Mouse (Mus musculus): ENCODE results near the gene Sfxn3. TPM values are rescaled to one million over a fixed set of nuclear protein-coding genes. Genes with fewer than 3 reads are reported as not detected.

Sfxn3 gene
- 25.6 and 27.4 TPM in 2 replicates for polyA plus RNA-seq (2015; fragmentation: Nextera tagmentation; extraction: Ambion mirVana)

DNA sequence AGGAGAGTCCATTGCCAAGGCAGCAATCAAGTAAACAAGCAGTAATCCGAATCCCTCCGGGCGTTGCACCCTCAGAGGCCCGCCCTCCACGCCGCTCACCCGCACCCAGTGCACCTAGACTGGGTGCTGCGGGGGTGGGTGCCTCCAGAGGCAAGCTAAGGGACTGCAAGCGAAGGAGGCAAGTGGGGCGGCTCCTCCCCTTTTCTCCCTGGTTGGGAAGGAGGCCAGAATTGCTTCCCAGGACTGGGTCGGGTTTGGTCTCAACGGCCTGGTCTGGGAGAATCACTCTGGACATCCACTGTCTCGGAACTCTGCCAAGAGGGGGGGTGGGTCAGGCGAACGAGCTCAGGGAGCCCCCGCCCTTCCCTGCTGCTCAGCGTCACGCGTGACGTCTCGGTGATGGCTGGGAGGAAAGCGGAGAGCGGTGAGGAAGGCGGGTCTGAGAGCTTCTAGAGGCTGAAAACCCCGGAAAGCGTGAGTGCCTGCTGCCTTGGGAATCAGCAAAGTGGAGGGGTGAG, at the start of gene Sfxn3:
Sfxn3 (plus strand) TSS at position 87 of the 518 bp plus-strand sequence.
- WGBS = under 1% methylated on average over 26 of the region's 26 CpGs

DNA sequence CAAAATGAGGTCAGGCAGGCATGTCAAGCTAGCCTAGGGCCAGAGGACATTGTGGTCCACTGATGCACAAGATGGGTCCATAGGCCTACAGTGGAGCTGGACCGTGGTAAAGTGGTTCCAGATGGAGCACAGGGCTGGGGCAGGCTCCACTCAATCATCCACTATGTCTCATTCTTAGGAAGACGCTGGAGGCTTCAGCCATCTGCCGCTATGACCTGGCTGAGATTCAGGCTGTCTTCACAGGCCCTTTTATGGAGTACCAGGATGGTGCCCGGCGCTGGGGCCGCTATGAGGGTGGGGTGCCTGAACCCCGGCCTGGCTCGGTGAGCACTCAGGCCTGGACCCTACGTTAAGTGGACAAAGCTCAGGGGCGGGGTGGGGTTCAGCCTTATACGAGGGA, 49.5 kb upstream of the Sfxn3 start:
- H3K36me3 ChIP-seq (ENCODE audit: insufficient read depth, low read length) = peaks cover 13% of the 10 kb centered on the region; the same call in 1 of the 2 replicates
- no peak overlapping the region for H3K9ac ChIP-seq (replicated peaks; ENCODE audit: low read length)
- H3K9me3 ChIP-seq (ENCODE audit: low read length) = no peaks in the 10 kb centered on the region
- peak; percentile 36; the same call in 1 of the 2 replicates for ATAC-seq (ENCODE audit: low FRiP score, low TSS enrichment)
- no peaks in the 10 kb centered on the region for H3K27me3 ChIP-seq (ENCODE audit: insufficient read depth, low read length)
- no peak overlapping the region for H3K27ac ChIP-seq (ENCODE audit: low read length)
- H3K4me3 ChIP-seq (ENCODE audit: low read length) = no peak overlapping the region
- H3K4me2 ChIP-seq (replicated peaks; ENCODE audit: low read depth, low read length) = no peak overlapping the region
- no peaks in the 10 kb centered on the region for H3K4me1 ChIP-seq (ENCODE audit: insufficient read depth, low read length)
- WGBS = 88% methylated on average over 11 of the region's 11 CpGs

More for the DNA sequence above, at the start of gene Sfxn3:
- ATAC-seq (ENCODE audit: low FRiP score, low TSS enrichment) = peak; percentile 72
- Histone ChIP-seq H3K9me3 (ENCODE audit: low read length) (no peaks in the 10 kb centered on the region), H3K4me3 (ENCODE audit: low read length) (peak within 1 kb of the TSS; percentile 54), H3K27me3 (ENCODE audit: insufficient read depth, low read length) (peaks cover 15% of the 10 kb centered on the region; the same call in 1 of the 2 replicates), H3K27ac (ENCODE audit: low read length) (peak within 1 kb of the TSS; percentile 91), H3K36me3 (ENCODE audit: insufficient read depth, low read length) (peaks cover 7% of the 10 kb centered on the region), H3K9ac (replicated peaks; ENCODE audit: low read length) (peak within 1 kb of the TSS; percentile 66), H3K4me2 (replicated peaks; ENCODE audit: low read depth, low read length) (peak within 1 kb of the TSS; percentile 78), H3K4me1 (ENCODE audit: insufficient read depth, low read length) (peaks cover 32% of the 10 kb centered on the region)

DNA sequence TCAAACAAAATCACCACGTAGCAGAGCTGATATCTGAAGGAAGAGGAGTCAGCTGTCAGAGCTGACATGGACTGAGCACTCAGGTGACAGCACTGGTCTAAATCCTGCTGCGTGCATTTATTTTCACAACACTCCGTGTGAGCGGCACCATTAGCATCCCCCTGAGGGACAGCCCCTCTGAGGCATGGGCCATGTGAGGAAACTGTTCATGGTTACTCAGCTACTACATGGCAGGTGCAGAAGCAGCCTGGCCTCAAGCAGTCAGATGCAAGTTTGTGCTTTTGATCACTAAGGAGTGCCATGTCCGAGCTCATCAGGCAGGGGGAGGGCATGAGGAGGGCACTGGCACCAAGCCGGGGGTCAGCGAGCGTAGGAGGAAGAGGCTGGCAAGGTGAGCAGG, 47.7 kb upstream of the Sfxn3 start:
- no peak for ATAC-seq (ENCODE audit: low FRiP score, low TSS enrichment)
- no peaks in the 10 kb centered on the region for H3K9me3 ChIP-seq (ENCODE audit: low read length)
- no peak overlapping the region for H3K4me2 ChIP-seq (replicated peaks; ENCODE audit: low read depth, low read length)
- no peak overlapping the region for H3K9ac ChIP-seq (replicated peaks; ENCODE audit: low read length)
- peaks cover 20% of the 10 kb centered on the region; the same call in 1 of the 2 replicates for H3K36me3 ChIP-seq (ENCODE audit: insufficient read depth, low read length)
- no peaks in the 10 kb centered on the region for H3K27me3 ChIP-seq (ENCODE audit: insufficient read depth, low read length)
- 86% methylated on average over 8 of the region's 8 CpGs for WGBS
- peaks cover under 1% of the 10 kb centered on the region; the same call in 1 of the 2 replicates for H3K4me1 ChIP-seq (ENCODE audit: insufficient read depth, low read length)
- H3K4me3 ChIP-seq (ENCODE audit: low read length) = no peak overlapping the region
- no peak overlapping the region for H3K27ac ChIP-seq (ENCODE audit: low read length)

DNA sequence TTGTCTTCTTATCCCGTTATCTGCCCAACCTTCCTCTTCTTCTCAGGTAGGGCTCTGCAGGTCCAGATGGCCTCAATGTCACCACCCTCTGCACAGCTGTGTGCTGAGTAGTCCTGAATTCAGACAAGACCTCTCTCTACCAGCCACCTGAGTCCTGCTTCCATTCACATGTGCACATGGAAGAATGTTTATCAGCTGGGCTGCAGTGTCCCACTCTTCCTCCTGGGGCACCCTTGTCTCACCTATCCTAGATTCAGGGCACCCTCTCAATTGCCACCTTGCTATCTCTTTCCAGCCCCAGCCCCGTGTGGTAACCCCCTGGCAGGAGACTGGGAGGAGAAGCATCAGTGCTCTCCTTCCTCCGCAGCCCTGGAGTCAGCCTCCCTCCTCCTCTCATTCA, 45.0 kb upstream of the Sfxn3 start:
- Histone ChIP-seq H3K4me2 (replicated peaks; ENCODE audit: low read depth, low read length) (no peak overlapping the region), H3K4me1 (ENCODE audit: insufficient read depth, low read length) (peaks cover 17% of the 10 kb centered on the region), H3K27me3 (ENCODE audit: insufficient read depth, low read length) (no peaks in the 10 kb centered on the region), H3K9me3 (ENCODE audit: low read length) (no peaks in the 10 kb centered on the region), H3K4me3 (ENCODE audit: low read length) (no peak overlapping the region), H3K36me3 (ENCODE audit: insufficient read depth, low read length) (peaks cover 20% of the 10 kb centered on the region; the same call in 1 of the 2 replicates), H3K27ac (ENCODE audit: low read length) (no peak overlapping the region), H3K9ac (replicated peaks; ENCODE audit: low read length) (no peak overlapping the region)
- no peak for ATAC-seq (ENCODE audit: low FRiP score, low TSS enrichment)
- 70% methylated on average over 3 of the region's 3 CpGs for WGBS

DNA sequence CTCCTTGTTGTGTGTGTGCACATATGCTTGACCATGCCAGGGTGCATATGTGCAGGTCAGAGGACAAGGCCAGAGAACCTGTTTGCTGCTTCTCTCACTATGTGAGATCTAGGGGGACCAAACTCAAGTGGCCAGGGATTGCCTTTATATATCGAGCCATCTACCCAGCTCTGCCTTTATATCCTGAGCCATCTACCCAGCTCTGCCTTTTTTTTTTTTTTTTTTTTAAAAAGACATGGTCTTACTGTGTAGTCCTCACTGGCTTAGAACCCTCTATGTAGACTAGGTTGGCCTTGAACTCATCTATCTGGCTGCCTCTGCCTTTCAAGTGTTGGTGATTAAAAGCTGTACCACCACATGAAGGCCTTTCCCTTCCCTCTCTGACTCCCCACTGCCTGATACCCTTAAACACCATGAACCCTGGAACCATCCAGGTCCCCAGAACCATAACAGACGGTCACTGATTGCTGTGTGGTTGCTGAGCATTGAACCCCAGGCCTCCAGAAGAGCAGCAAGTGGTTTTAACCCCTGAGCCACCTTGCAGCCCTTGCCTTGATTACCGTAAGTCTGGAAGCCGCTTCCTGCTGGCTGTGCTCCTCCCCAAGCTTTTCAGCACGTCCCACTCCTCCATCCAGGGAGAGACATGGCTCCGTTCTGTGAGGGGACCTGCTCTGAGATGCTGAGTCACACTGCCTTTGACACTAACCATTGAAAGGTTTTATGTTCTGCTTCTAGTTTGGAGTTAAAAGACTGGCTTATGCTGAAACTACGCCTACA, 43.4 kb upstream of the Sfxn3 start:
- no peak overlapping the region for H3K4me3 ChIP-seq (ENCODE audit: low read length)
- no peaks in the 10 kb centered on the region for H3K27me3 ChIP-seq (ENCODE audit: insufficient read depth, low read length)
- no peaks in the 10 kb centered on the region for H3K9me3 ChIP-seq (ENCODE audit: low read length)
- peaks cover 21% of the 10 kb centered on the region for H3K4me1 ChIP-seq (ENCODE audit: insufficient read depth, low read length)
- H3K4me2 ChIP-seq (replicated peaks; ENCODE audit: low read depth, low read length) = no peak overlapping the region
- H3K27ac ChIP-seq (ENCODE audit: low read length) = no peak overlapping the region
- WGBS = 88% methylated on average over 7 of the region's 7 CpGs
- no peak for ATAC-seq (ENCODE audit: low FRiP score, low TSS enrichment)
- H3K9ac ChIP-seq (replicated peaks; ENCODE audit: low read length) = no peak overlapping the region
- H3K36me3 ChIP-seq (ENCODE audit: insufficient read depth, low read length) = peaks cover 20% of the 10 kb centered on the region; the same call in 1 of the 2 replicates

DNA sequence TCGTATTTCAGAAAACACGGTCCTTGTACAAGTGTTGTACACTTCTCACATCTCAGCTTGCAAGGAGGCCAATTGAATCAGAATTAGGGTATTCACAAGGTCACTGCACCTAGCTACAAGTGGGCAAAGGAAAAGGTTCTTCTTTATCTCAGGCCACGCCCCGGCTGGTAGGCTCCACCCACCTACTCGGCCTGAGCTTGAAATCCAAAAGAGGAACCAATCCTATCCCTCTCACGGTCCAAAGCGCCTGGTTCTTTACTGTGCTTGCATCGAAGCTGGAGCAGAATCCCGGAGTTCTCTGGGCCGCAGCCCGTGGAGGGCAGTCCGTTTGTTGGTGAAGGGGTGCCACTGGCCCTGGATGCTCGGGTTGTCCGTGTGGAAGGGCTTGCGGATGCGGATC, 41.9 kb upstream of the Sfxn3 start, which contains the start of gene Twnk:
Twnk (plus strand) TSS at position 220 of the 400 bp plus-strand sequence.
- Histone ChIP-seq H3K36me3 (ENCODE audit: insufficient read depth, low read length) (peaks cover 29% of the 10 kb centered on the region), H3K9me3 (ENCODE audit: low read length) (no peaks in the 10 kb centered on the region), H3K4me1 (ENCODE audit: insufficient read depth, low read length) (peaks cover 24% of the 10 kb centered on the region), H3K27ac (ENCODE audit: low read length) (peak within 1 kb of the TSS; percentile 87), H3K4me3 (ENCODE audit: low read length) (peak within 1 kb of the TSS; percentile 97), H3K9ac (replicated peaks; ENCODE audit: low read length) (peak within 1 kb of the TSS; percentile 90), H3K27me3 (ENCODE audit: insufficient read depth, low read length) (no peaks in the 10 kb centered on the region), H3K4me2 (replicated peaks; ENCODE audit: low read depth, low read length) (peak within 1 kb of the TSS; percentile 86)
- no peak for ATAC-seq (ENCODE audit: low FRiP score, low TSS enrichment)
- 10% methylated on average over 16 of the region's 16 CpGs for WGBS

DNA sequence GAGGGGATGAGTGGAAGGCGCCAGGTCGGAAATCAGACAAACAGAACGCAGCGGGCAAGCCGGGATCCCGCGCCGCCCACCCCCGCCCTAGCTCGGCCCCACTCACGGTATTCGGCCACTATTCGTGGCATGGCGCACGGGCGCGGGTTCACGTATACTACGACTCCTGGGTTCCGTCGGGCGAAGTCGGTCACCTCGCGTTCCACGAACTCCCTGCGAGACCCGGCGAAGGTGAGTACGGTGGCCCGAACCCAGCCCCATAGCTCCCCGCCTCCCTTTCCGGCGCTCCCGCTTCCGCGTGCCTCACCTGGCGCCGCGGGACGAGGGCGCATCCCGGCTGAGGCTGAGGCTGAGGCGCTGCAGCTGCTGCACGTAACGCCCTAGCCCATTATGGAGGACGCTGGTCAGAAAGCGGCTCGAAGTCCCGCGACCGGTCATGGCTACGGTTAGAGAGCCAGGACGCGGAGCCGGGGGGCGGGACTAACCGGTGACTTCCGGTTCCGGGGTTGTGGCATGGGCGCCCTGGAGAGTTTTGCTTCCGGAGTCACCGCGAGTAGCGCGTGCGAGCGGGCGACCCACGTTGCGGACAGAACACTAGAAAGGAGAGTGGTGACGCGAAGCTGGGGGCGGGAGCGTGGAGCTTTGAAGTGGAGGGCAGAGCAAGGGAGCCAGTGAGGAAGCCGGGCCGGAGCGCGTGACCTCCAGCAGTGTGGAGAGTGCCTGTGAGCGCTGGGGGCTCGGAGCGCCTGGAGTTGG, 41.2 kb upstream of the Sfxn3 start, which contains the start of gene Mrpl43:
Mrpl43 (minus strand) TSS at position 486 of the 756 bp plus-strand sequence.
- WGBS = under 1% methylated on average over 77 of the region's 82 CpGs
- Histone ChIP-seq H3K4me2 (replicated peaks; ENCODE audit: low read depth, low read length) (peak within 1 kb of the TSS; percentile 86), H3K9me3 (ENCODE audit: low read length) (no peaks in the 10 kb centered on the region), H3K4me1 (ENCODE audit: insufficient read depth, low read length) (peaks cover 24% of the 10 kb centered on the region), H3K27ac (ENCODE audit: low read length) (peak within 1 kb of the TSS; percentile 87), H3K9ac (replicated peaks; ENCODE audit: low read length) (peak within 1 kb of the TSS; percentile 90), H3K4me3 (ENCODE audit: low read length) (peak within 1 kb of the TSS; percentile 97), H3K36me3 (ENCODE audit: insufficient read depth, low read length) (peaks cover 30% of the 10 kb centered on the region), H3K27me3 (ENCODE audit: insufficient read depth, low read length) (no peaks in the 10 kb centered on the region)
- peak; percentile 92 for ATAC-seq (ENCODE audit: low FRiP score, low TSS enrichment)

DNA sequence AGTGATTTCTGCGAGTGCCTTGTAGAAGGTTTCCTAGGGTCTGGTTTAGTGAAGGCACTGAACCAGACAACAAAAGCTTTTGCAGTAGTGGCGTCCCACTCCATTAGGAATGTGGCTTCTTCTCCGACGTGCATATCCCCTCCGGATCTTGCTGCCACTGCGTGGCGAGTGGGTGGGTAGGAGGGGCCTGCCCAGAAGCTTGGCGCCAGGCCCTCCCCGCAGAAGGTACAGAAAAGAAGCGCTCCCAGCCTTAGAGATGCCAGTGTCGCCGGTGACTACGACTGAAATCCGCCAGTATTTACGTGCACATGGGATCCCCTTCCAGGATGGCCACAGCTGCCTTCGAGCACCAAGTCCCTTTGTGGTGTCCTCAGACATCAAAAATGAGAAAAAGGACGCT, 40.3 kb upstream of the Sfxn3 start:
- Histone ChIP-seq H3K27me3 (ENCODE audit: insufficient read depth, low read length) (no peaks in the 10 kb centered on the region), H3K4me1 (ENCODE audit: insufficient read depth, low read length) (peaks cover 24% of the 10 kb centered on the region), H3K4me2 (replicated peaks; ENCODE audit: low read depth, low read length) (peak overlapping the region; percentile 86), H3K36me3 (ENCODE audit: insufficient read depth, low read length) (peaks cover 32% of the 10 kb centered on the region), H3K9ac (replicated peaks; ENCODE audit: low read length) (peak overlapping the region; percentile 90), H3K4me3 (ENCODE audit: low read length) (peak overlapping the region; percentile 97), H3K27ac (ENCODE audit: low read length) (peak overlapping the region; percentile 87), H3K9me3 (ENCODE audit: low read length) (no peaks in the 10 kb centered on the region)
- WGBS = 38% methylated on average over 17 of the region's 17 CpGs
- ATAC-seq (ENCODE audit: low FRiP score, low TSS enrichment) = no peak

DNA sequence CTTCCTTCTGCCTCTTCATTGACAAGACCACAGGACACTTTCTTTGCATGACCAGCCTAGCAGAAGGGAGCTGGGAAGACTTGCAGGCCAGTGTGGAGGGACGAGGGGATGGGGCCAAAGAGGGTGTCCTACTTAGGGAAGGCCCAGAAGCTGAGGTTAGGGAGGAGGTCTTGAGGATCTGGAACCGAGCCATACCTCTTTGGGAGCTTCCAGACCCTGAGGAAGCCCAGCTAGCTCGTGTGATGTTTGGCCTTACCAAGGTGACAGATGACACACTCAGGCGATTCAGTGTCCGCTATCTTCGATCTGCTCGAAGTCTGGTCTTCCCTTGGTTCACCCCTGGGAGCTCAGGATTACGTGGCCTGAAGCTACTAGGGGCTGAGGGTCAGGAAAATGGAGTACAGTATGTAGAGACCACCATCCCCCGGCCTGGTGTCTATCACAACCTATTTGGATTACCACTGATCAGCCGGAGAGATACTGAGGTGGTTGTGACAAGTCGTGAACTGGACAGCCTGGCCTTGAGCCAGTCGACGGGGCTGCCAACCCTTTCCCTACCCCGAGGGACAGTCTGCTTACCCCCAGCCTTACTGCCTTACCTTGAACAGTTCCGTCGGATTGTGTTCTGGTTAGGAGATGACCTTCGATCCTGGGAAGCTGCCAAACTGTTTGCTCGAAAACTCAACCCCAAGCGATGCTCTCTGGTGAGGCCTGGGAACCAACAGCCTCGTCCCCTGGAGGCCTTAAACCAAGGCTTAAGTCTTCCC, 39.7 kb upstream of the Sfxn3 start:
- Histone ChIP-seq H3K9me3 (ENCODE audit: low read length) (no peaks in the 10 kb centered on the region), H3K4me3 (ENCODE audit: low read length) (peak overlapping the region; percentile 97), H3K4me2 (replicated peaks; ENCODE audit: low read depth, low read length) (peak overlapping the region; percentile 86), H3K36me3 (ENCODE audit: insufficient read depth, low read length) (peaks cover 32% of the 10 kb centered on the region), H3K9ac (replicated peaks; ENCODE audit: low read length) (peak overlapping the region; percentile 90), H3K27me3 (ENCODE audit: insufficient read depth, low read length) (no peaks in the 10 kb centered on the region), H3K4me1 (ENCODE audit: insufficient read depth, low read length) (peaks cover 24% of the 10 kb centered on the region), H3K27ac (ENCODE audit: low read length) (no peak overlapping the region)
- 90% methylated on average over 20 of the region's 20 CpGs for WGBS
- ATAC-seq (ENCODE audit: low FRiP score, low TSS enrichment) = no peak
